Mouse (Mus musculus) liver, postnatal 0 days (tissue): Measurements from ENCODE around the gene Armc7. TPM values are rescaled to one million over a fixed set of nuclear protein-coding genes. Genes with fewer than 3 reads are reported as not detected.
A peak's percentile ranks its signal among the peaks of the same experiment; 100 is the strongest.

Source experiments
- ATAC-seq: fragments of 200-750 bp; cut with Nextera tagmentation; 2 replicates; pipeline ENCODE4 v1.8.0; 2017; ENCODE audit warnings: mild to moderate bottlenecking, moderate library complexity
- DNase-seq: peaks from one replicate; pipeline ENCODE4 v3.0.0-alpha.2; 2016
- H3K27ac ChIP-seq: fragments of 300-500 bp; sonication (generic); 2 replicates; pipeline ENCODE4 v1.5.1; 2014; ENCODE audit warnings: antibody characterized with exemption, moderate library complexity, mild to moderate bottlenecking, low read depth
- H3K27me3 ChIP-seq: fragments of 300-500 bp; sonication (generic); 2 replicates; pipeline ENCODE4 v1.6.1; 2014; ENCODE audit warnings: low read length, control low read depth, mixed read lengths; ENCODE audit not compliant: insufficient read depth
- H3K36me3 ChIP-seq: fragments of 300-500 bp; sonication (generic); replicated peaks from 2 replicates; pipeline ENCODE4 v1.6.1; 2014; ENCODE audit warnings: mild to moderate bottlenecking, control low read depth, low read length, moderate library complexity, mixed read lengths; ENCODE audit not compliant: insufficient read depth
- H3K4me1 ChIP-seq: fragments of 300-500 bp; sonication (generic); 2 replicates; pipeline ENCODE4 v1.6.1; 2014; ENCODE audit warnings: antibody characterized with exemption, mild to moderate bottlenecking, control low read depth; ENCODE audit not compliant: insufficient read depth
- H3K4me2 ChIP-seq: fragments of 300-500 bp; sonication (generic); 2 replicates; pipeline ENCODE4 v1.6.1; 2014; ENCODE audit warnings: low read depth, mild to moderate bottlenecking, low read length, moderate library complexity, mixed read lengths
- H3K4me3 ChIP-seq: fragments of 300-500 bp; sonication (generic); 2 replicates; pipeline ENCODE4 v1.5.1; 2014; ENCODE audit warnings: low read depth, low read length
- H3K9ac ChIP-seq: fragments of 300-500 bp; sonication (generic); replicated peaks from 2 replicates; pipeline ENCODE4 v1.6.1; 2014; ENCODE audit warnings: mild to moderate bottlenecking, moderate library complexity
- H3K9me3 ChIP-seq: fragments of 300-500 bp; sonication (generic); 2 replicates; pipeline ENCODE4 v1.6.1; 2016; ENCODE audit warnings: mild to moderate bottlenecking, control low read depth, low read length, mixed read lengths
- CTCF ChIP-seq: sonication (generic); IDR thresholded peaks from 2 replicates; pipeline ENCODE4 v1.5.1; 2016; ENCODE audit warnings: antibody characterized with exemption, low read depth
- EP300 ChIP-seq: IDR thresholded peaks from 2 replicates; pipeline ENCODE4 v1.6.1; 2016; ENCODE audit warnings: antibody characterized with exemption, low read depth, mild to moderate bottlenecking
- WGBS: fragments of 180-500 bp; shearing (Covaris S2); extraction: QIAGEN DNeasy Blood & Tissue Kit; methylation state at CpG from one replicate; pipeline ENCODE4 v1.1.7; 2014; ENCODE audit not compliant: insufficient replicate concordance; 5-methylcytosine and 5-hydroxymethylcytosine counted together
- polyA plus RNA-seq: library from polyadenylated mRNA; unstranded; fragments of >200 nt; fragmentation: Nextera tagmentation; extraction: Ambion mirVana; gene quantifications from 2 replicates; pipeline ENCODE4 v1.2.1, GENCODE M21; 2015

Armc7 gene
- polyA plus RNA-seq, 1 experiment from 2014 or later, result 3.9 TPM

DNA sequence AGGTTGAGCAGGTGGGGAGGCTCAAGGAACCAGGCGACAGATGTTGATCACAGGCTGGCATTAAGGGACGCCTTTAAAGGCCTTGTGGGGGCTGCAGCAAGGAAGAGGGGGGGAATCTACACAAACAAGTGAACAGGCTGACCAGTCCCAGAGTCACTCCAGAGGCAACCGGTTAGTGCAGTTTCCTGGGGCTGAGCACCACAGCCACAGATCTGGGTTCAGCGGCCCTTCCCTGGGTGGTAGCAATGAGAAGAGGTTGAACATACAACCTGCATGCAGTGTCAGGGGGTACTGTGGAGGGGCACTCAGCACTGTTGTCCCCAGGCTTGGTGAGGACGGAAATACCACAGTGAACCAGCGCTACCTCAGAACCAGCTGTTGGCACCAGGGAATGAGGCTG lies 42.1 kb upstream of the Armc7 start:
- Histone ChIP-seq H3K27me3 (no peaks in the 10 kb centered on the region), H3K36me3 (peaks cover 27% of the 10 kb centered on the region), H3K4me3 (no peak overlapping the region), H3K4me1 (peaks cover 15% of the 10 kb centered on the region), H3K4me2 (no peak overlapping the region), H3K9ac (peak overlapping the region; percentile 30; the same call in 1 of the 2 replicates), H3K9me3 (no peaks in the 10 kb centered on the region), H3K27ac (peak overlapping the region; percentile 89)
- ATAC-seq (no peak; the same call in 1 of the 2 replicates), DNase-seq (no peak)
- WGBS, result 79% methylated on average over 6 of the region's 6 CpGs
- TF ChIP-seq CTCF (no peak), EP300 (no peak)

DNA sequence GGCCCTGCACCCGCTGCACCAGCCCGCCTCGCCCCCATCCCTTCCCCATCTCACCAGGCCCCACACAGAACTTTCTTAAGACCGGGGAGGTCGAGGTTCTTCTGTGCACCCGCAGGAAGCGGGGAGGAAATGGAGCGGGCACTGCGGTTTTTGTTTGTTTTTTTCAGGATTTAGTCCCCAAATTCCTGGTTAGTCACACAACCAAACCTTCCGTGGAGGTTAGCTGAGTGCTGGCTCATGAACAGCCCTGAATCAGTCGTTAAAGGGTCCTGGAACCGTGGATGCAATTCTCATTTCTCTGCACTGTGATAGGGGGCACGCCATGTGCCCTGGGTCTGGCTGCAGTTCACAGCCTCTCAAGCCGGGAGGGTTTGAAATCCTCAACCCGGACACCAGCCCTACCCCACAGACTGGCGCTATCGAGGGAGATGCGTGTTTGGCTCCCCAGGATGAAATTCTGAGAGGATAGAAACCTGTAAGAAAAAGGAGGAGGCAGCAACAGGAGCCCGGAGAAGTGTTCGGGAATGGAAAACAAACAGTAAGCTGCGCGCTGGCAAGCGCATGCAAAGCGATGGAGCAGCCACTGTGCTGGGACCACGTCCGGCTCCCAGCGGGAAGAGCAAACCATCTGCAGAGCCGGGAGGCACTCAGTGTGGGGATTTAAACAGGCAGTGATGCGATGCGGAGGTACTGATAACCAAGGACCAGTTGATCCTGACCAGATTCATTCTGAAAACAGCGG lies 39.7 kb upstream of the Armc7 start:
- no peak for TF ChIP-seq EP300
- TF ChIP-seq CTCF, result no peak
- peak overlapping the region; percentile 10 for H3K9ac ChIP-seq
- 0 out of 2 replicates have a peak overlapping the region, but pooled peaks have one; percentile 9 for H3K27ac ChIP-seq
- H3K4me1 ChIP-seq, result peaks cover 15% of the 10 kb centered on the region
- ATAC-seq (no peak), DNase-seq (no peak)
- H3K4me3 ChIP-seq, result 0 out of 2 replicates have a peak overlapping the region, but pooled peaks have one; percentile 3
- H3K27me3 ChIP-seq, result no peaks in the 10 kb centered on the region
- peak overlapping the region; percentile 52 for H3K4me2 ChIP-seq
- 4% methylated on average over 31 of the region's 31 CpGs for WGBS
- no peaks in the 10 kb centered on the region; the same call in 1 of the 2 replicates for H3K9me3 ChIP-seq
- H3K36me3 ChIP-seq, result 0 out of 2 replicates have a peak, but pooled peaks cover 7% of the 10 kb centered on the region

DNA sequence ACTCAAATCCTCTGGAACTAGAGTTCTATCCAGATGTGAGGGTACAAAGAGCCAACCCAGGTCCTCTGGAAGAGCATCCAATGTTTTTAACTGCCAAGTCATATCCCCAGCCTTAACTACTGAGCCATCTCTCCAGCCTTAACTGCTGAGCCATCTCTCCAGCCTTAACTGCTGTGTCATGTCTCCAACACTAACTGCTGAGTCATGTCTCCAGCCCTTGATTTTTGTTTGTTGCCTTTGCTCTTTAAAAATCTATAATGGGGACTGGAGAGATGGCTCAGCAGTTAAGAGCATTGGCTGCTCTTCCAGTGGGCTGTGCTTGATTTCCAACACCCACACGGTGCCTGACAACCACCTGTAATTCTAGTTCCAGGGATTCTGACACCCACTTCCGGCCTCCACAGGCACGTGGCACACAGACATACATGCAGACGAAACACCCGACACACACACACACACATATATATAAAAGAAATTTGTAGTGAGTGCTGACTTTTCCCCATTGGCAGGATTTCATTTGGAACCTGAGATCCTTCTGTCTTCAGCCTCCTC lies 37.8 kb upstream of the Armc7 start:
- Histone ChIP-seq H3K27me3 (no peaks in the 10 kb centered on the region), H3K9me3 (no peaks in the 10 kb centered on the region; the same call in 1 of the 2 replicates), H3K27ac (0 out of 2 replicates have a peak overlapping the region, but pooled peaks have one; percentile 8), H3K9ac (no peak overlapping the region), H3K36me3 (no peaks in the 10 kb centered on the region), H3K4me2 (no peak overlapping the region), H3K4me3 (no peak overlapping the region), H3K4me1 (peaks cover 11% of the 10 kb centered on the region)
- no peak for ATAC-seq
- TF ChIP-seq CTCF, result no peak
- no peak for TF ChIP-seq EP300
- 54% methylated on average over 5 of the region's 5 CpGs for WGBS
- DNase-seq, result no peak

DNA sequence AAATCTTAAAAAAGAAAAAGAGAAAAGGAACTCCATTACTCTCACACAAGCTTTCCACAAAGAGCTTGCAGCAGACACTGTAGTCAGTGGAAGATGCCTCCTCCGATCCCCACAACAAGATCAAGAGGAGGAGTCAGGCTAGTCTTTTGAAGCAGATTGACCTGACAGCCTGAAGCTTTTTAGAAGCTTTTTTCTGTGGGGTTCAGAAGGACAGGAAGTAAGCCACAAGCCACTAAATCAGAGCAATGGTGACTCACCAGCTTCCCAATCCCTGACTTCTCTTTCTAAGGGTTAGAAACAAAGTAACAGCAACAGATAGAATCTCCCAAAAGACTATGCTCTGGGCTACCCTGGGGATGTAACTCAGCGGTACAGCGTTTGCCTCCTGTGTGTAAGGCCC lies 36.1 kb upstream of the Armc7 start:
- no peak for TF ChIP-seq EP300
- TF ChIP-seq CTCF, result no peak
- no peaks in the 10 kb centered on the region; the same call in 1 of the 2 replicates for H3K9me3 ChIP-seq
- H3K27me3 ChIP-seq, result no peaks in the 10 kb centered on the region
- DNase-seq, result no peak
- H3K27ac ChIP-seq, result no peak overlapping the region
- H3K4me2 ChIP-seq, result no peak overlapping the region
- peaks cover 8% of the 10 kb centered on the region for H3K4me1 ChIP-seq
- no peak overlapping the region for H3K4me3 ChIP-seq
- no peaks in the 10 kb centered on the region for H3K36me3 ChIP-seq
- no peak overlapping the region for H3K9ac ChIP-seq
- WGBS, result 77% methylated on average over 3 of the region's 3 CpGs
- no peak for ATAC-seq

DNA sequence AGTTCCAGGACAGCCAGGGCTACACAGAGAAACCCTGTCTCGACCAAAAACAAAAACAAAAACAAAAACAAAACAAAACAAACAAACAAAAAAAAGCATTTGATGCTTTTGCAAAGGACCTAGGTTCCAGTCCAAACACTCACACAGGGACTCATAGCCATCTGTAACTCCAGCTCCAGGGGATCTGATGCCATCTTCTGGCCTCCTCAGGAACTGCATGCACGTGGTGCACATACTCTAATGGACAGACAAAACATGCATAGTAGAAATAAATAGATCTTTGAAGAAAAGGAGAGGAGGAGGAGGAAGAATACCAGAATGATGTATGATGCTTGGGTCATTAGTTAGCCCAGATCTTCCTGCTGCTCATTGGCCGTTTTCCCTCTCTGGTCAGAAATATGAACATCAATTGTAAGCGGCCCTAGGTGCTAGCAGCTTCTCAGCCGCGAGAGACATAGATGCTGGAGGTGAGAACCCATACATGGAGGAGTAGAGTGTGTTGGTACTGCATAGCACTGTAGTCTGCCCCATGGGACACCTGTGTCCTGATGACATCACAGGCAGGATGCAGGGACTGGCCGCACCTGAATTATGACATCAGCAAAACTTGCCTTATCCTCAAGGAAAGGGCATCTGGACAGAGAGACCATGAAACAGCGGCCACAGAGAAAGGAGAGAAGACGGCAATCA lies 35.4 kb upstream of the Armc7 start, which contains the start of gene Trim80:
Trim80 (plus strand) TSS at position 640 of the 690 bp plus-strand sequence.
- Histone ChIP-seq H3K27me3 (no peaks in the 10 kb centered on the region), H3K4me2 (no peak within 1 kb of the TSS), H3K4me3 (no peak within 1 kb of the TSS), H3K27ac (no peak within 1 kb of the TSS), H3K4me1 (peaks cover 9% of the 10 kb centered on the region), H3K9me3 (no peaks in the 10 kb centered on the region; the same call in 1 of the 2 replicates), H3K36me3 (no peaks in the 10 kb centered on the region), H3K9ac (no peak within 1 kb of the TSS)
- TF ChIP-seq CTCF (peak; percentile 51), EP300 (no peak)
- ATAC-seq, result no peak
- WGBS, result 83% methylated on average over 9 of the region's 9 CpGs
- no peak for DNase-seq

DNA sequence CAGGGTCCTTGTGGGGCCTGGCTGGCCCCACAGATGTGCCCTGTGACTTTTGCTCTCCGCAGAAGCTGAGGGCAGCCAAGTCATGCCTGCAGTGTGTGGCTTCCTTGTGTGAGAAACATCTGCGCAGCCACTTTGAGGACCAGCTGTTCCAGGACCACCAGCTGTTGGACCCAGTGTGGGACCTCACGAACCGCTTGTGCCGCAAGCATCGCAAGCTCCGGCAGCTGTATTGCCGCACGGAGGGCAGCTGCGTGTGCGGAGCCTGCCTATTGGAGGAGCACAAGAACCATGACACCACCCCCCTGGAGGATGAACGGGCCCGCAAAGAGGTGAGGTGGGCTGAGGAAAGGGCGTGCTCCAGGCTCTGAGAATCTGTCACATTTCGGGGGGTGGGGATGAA lies 34.0 kb upstream of the Armc7 start:
- H3K36me3 ChIP-seq, result no peaks in the 10 kb centered on the region
- H3K4me1 ChIP-seq, result peaks cover 7% of the 10 kb centered on the region
- no peaks in the 10 kb centered on the region for H3K27me3 ChIP-seq
- TF ChIP-seq EP300, result no peak
- no peak for TF ChIP-seq CTCF
- no peak overlapping the region for H3K4me3 ChIP-seq
- WGBS, result 64% methylated on average over 15 of the region's 15 CpGs
- no peak overlapping the region for H3K27ac ChIP-seq
- H3K4me2 ChIP-seq, result no peak overlapping the region
- H3K9ac ChIP-seq, result no peak overlapping the region
- ATAC-seq, result no peak
- no peak for DNase-seq
- no peaks in the 10 kb centered on the region; the same call in 1 of the 2 replicates for H3K9me3 ChIP-seq
